Mouse (Mus musculus) hindbrain, embryonic 15.5 days (tissue): Measurements from ENCODE around the gene Tex14. TPM values are rescaled to one million over a fixed set of nuclear protein-coding genes. Genes with fewer than 3 reads are reported as not detected.

Source experiments
- ATAC-seq: fragments of 200-750 bp; cut with Nextera tagmentation; 2 replicates; pipeline ENCODE4 v1.8.0; 2017; ENCODE audit warnings: low read depth, moderate number of reproducible peaks, moderate TSS enrichment; ENCODE audit not compliant: low FRiP score
- H3K27ac ChIP-seq: fragments of 300-500 bp; sonication (generic); replicated peaks from 2 replicates; pipeline ENCODE4 v1.5.1; 2015; ENCODE audit warnings: mild to moderate bottlenecking, inconsistent platforms
- H3K27me3 ChIP-seq: fragments of 300-500 bp; sonication (generic); 2 replicates; pipeline ENCODE4 v1.6.1; 2015; ENCODE audit warnings: control low read depth, inconsistent platforms
- H3K36me3 ChIP-seq: fragments of 300-500 bp; sonication (generic); 2 replicates; pipeline ENCODE4 v1.6.1; 2015; ENCODE audit warnings: control low read depth, inconsistent platforms
- H3K4me1 ChIP-seq: fragments of 300-500 bp; sonication (generic); replicated peaks from 2 replicates; pipeline ENCODE4 v1.6.1; 2015; ENCODE audit warnings: control low read depth, inconsistent platforms
- H3K4me2 ChIP-seq: fragments of 300-500 bp; sonication (generic); 2 replicates; pipeline ENCODE4 v1.6.1; 2015; ENCODE audit warnings: moderate library complexity, mild to moderate bottlenecking, inconsistent platforms
- H3K4me3 ChIP-seq: fragments of 300-500 bp; sonication (generic); 2 replicates; pipeline ENCODE4 v1.5.1; 2015; ENCODE audit warnings: mild to moderate bottlenecking, inconsistent platforms
- H3K9ac ChIP-seq: fragments of 300-500 bp; sonication (generic); 2 replicates; pipeline ENCODE4 v1.6.1; 2015; ENCODE audit warnings: inconsistent platforms
- H3K9me3 ChIP-seq: fragments of 300-500 bp; sonication (generic); 2 replicates; pipeline ENCODE4 v1.6.1; 2016; ENCODE audit warnings: control low read depth, inconsistent platforms
- WGBS: fragments of 180-500 bp; shearing (Covaris S2); methylation state at CpG from one replicate; pipeline ENCODE4 v1.1.7; 2015; 5-methylcytosine and 5-hydroxymethylcytosine counted together
- polyA plus RNA-seq: library from polyadenylated mRNA; unstranded; fragments of >200 nt; fragmentation: Nextera tagmentation; extraction: Ambion mirVana; gene quantifications from 2 replicates; pipeline ENCODE4 v1.2.1, GENCODE M21; 2015

Gene Tex14
- polyA plus RNA-seq, 1 experiment from 2014 or later, result 1.9 TPM

GRCm38 (mm10) chr11:87581933-87582710 is 177.3 kb downstream of the Tex14 start:
- H3K4me1 ChIP-seq, result peaks cover 16% of the 10 kb centered on the region
- H3K4me2 ChIP-seq, result no peak overlapping the region
- H3K27ac ChIP-seq, result no peak overlapping the region
- H3K9me3 ChIP-seq, result no peaks in the 10 kb centered on the region
- no peak overlapping the region for H3K4me3 ChIP-seq
- WGBS, result 89% methylated on average over 8 of the region's 8 CpGs
- no peak overlapping the region for H3K9ac ChIP-seq
- no peaks in the 10 kb centered on the region for H3K27me3 ChIP-seq
- H3K36me3 ChIP-seq, result no peaks in the 10 kb centered on the region
- ATAC-seq, result no peak

GRCm38 (mm10) chr11:87583291-87584034 is 178.6 kb downstream of the Tex14 start:
- no peak overlapping the region for H3K4me2 ChIP-seq
- H3K9ac ChIP-seq, result no peak overlapping the region
- no peaks in the 10 kb centered on the region for H3K9me3 ChIP-seq
- ATAC-seq, result no peak
- H3K4me1 ChIP-seq, result peaks cover 5% of the 10 kb centered on the region
- H3K4me3 ChIP-seq, result no peak overlapping the region
- no peak overlapping the region for H3K27ac ChIP-seq
- H3K27me3 ChIP-seq, result no peaks in the 10 kb centered on the region
- WGBS, result 86% methylated on average over 6 of the region's 6 CpGs
- H3K36me3 ChIP-seq, result no peaks in the 10 kb centered on the region

GRCm38 (mm10) chr11:87584711-87585505 is 180.0 kb downstream of the Tex14 start:
- WGBS, result 89% methylated on average over 10 of the region's 10 CpGs
- H3K4me1 ChIP-seq, result peaks cover 9% of the 10 kb centered on the region
- no peaks in the 10 kb centered on the region for H3K9me3 ChIP-seq
- H3K27me3 ChIP-seq, result no peaks in the 10 kb centered on the region
- ATAC-seq, result no peak
- no peaks in the 10 kb centered on the region for H3K36me3 ChIP-seq
- H3K4me3 ChIP-seq, result no peak overlapping the region
- H3K27ac ChIP-seq, result no peak overlapping the region; the same call in 1 of the 2 replicates
- no peak overlapping the region for H3K4me2 ChIP-seq
- no peak overlapping the region for H3K9ac ChIP-seq

- WGBS, result 91% methylated on average over 5 of the region's 5 CpGs
- Histone ChIP-seq H3K4me1 (peaks cover 19% of the 10 kb centered on the region), H3K4me3 (no peak overlapping the region), H3K27ac (no peak overlapping the region), H3K9ac (no peak overlapping the region), H3K36me3 (no peaks in the 10 kb centered on the region), H3K27me3 (no peaks in the 10 kb centered on the region), H3K4me2 (no peak overlapping the region), H3K9me3 (no peaks in the 10 kb centered on the region)
- ATAC-seq, result no peak
These were observed 182.5 kb downstream of the Tex14 start for GRCm38 (mm10) chr11:87587211-87587874.

GRCm38 (mm10) chr11:87589605-87590004 is 184.7 kb downstream of the Tex14 start:
- Histone ChIP-seq H3K4me2 (0 out of 2 replicates have a peak overlapping the region, but pooled peaks have one; percentile 90), H3K9ac (no peak overlapping the region)
- ATAC-seq, result no peak

GRCm38 (mm10) chr11:87590841-87591525 is 186.1 kb downstream of the Tex14 start:
- Histone ChIP-seq H3K9ac (peak overlapping the region; percentile 87), H3K36me3 (no peaks in the 10 kb centered on the region), H3K9me3 (no peaks in the 10 kb centered on the region), H3K27ac (peak overlapping the region; percentile 93), H3K4me3 (peak overlapping the region; percentile 73), H3K4me2 (peak overlapping the region; percentile 90), H3K4me1 (peaks cover 50% of the 10 kb centered on the region), H3K27me3 (no peaks in the 10 kb centered on the region)
- 2% methylated on average over 25 of the region's 25 CpGs for WGBS
- no peak for ATAC-seq

More at GRCm38 (mm10) chr11:87589605-87590004, 184.7 kb downstream of the Tex14 start:
- Histone ChIP-seq H3K9me3 (no peaks in the 10 kb centered on the region), H3K27me3 (no peaks in the 10 kb centered on the region), H3K4me1 (peaks cover 42% of the 10 kb centered on the region), H3K36me3 (no peaks in the 10 kb centered on the region), H3K4me3 (no peak overlapping the region), H3K27ac (no peak overlapping the region)
- 94% methylated on average over 8 of the region's 8 CpGs for WGBS

GRCm38 (mm10) chr11:87591526-87592353 is 186.9 kb downstream of the Tex14 start, which contains the start of gene Mtmr4:
TSS of gene Mtmr4 (plus strand) at chr11:87592162.
- peaks cover 58% of the 10 kb centered on the region for H3K4me1 ChIP-seq
- peak within 1 kb of the TSS; percentile 87 for H3K9ac ChIP-seq
- peak within 1 kb of the TSS; percentile 73 for H3K4me3 ChIP-seq
- under 1% methylated on average over 60 of the region's 61 CpGs for WGBS
- H3K27me3 ChIP-seq, result no peaks in the 10 kb centered on the region
- H3K4me2 ChIP-seq, result peak within 1 kb of the TSS; percentile 90
- H3K9me3 ChIP-seq, result no peaks in the 10 kb centered on the region
- H3K27ac ChIP-seq, result peak within 1 kb of the TSS; percentile 93
- peak; percentile 98 for ATAC-seq
- no peaks in the 10 kb centered on the region for H3K36me3 ChIP-seq

- WGBS, result 0% methylated on average over 15 of the region's 15 CpGs
- H3K4me2 ChIP-seq, result peak overlapping the region; percentile 74
- ATAC-seq, result no peak
- peak overlapping the region; percentile 63 for H3K9ac ChIP-seq
- peaks cover 63% of the 10 kb centered on the region for H3K4me1 ChIP-seq
- H3K4me3 ChIP-seq, result peak overlapping the region; percentile 73
- peak overlapping the region; percentile 93 for H3K27ac ChIP-seq
- no peaks in the 10 kb centered on the region for H3K9me3 ChIP-seq
- no peaks in the 10 kb centered on the region for H3K27me3 ChIP-seq
- peaks cover 4% of the 10 kb centered on the region for H3K36me3 ChIP-seq
These were observed 187.5 kb downstream of the Tex14 start for GRCm38 (mm10) chr11:87592354-87592695.

- Histone ChIP-seq H3K27me3 (no peaks in the 10 kb centered on the region), H3K9ac (peak overlapping the region; percentile 63), H3K4me3 (peak overlapping the region; percentile 73), H3K36me3 (peaks cover 10% of the 10 kb centered on the region), H3K9me3 (no peaks in the 10 kb centered on the region), H3K4me2 (peak overlapping the region; percentile 74), H3K27ac (peak overlapping the region; percentile 93), H3K4me1 (peaks cover 68% of the 10 kb centered on the region)
- ATAC-seq, result no peak
- WGBS, result 34% methylated on average over 13 of the region's 13 CpGs
These were observed 188.1 kb downstream of the Tex14 start for GRCm38 (mm10) chr11:87592713-87593598.
